Mouse (Mus musculus) intestine, embryonic 14.5 days (tissue): ENCODE measurements around the gene G0s2. TPM values are rescaled to one million over a fixed set of nuclear protein-coding genes. Genes with fewer than 3 reads are reported as not detected.
A peak's percentile ranks its signal among the peaks of the same experiment; 100 is the strongest.

ENCODE experiments used
- ATAC-seq: fragments of 200-750 bp; cut with Nextera tagmentation; replicated peaks from 2 replicates; pipeline ENCODE4 v1.8.0; 2017; ENCODE audit warnings: low read depth, moderate number of reproducible peaks, moderate TSS enrichment, moderate library complexity; ENCODE audit not compliant: low FRiP score, low TSS enrichment
- DNase-seq: peaks from one replicate; pipeline ENCODE4 v3.0.0-alpha.2; 2018; ENCODE audit warnings: low spot score
- H3K27ac ChIP-seq: fragments of 300-500 bp; sonication (generic); 2 replicates; pipeline ENCODE4 v1.5.1; 2014; ENCODE audit warnings: low read depth, mild to moderate bottlenecking, control low read depth
- H3K27me3 ChIP-seq: fragments of 300-500 bp; sonication (generic); replicated peaks from 2 replicates; pipeline ENCODE4 v1.6.1; 2014; ENCODE audit warnings: low read length, control low read depth; ENCODE audit not compliant: control insufficient read depth, insufficient read depth
- H3K36me3 ChIP-seq: fragments of 300-500 bp; sonication (generic); 2 replicates; pipeline ENCODE4 v1.6.1; 2014; ENCODE audit warnings: low read length, control low read depth; ENCODE audit not compliant: control insufficient read depth, insufficient read depth
- H3K4me1 ChIP-seq: fragments of 300-500 bp; sonication (generic); replicated peaks from 2 replicates; pipeline ENCODE4 v1.6.1; 2014; ENCODE audit warnings: low read length, control low read depth, mixed read lengths; ENCODE audit not compliant: control insufficient read depth, insufficient read depth
- H3K4me2 ChIP-seq: fragments of 300-500 bp; sonication (generic); 2 replicates; pipeline ENCODE4 v1.6.1; 2014; ENCODE audit warnings: low read length
- H3K4me3 ChIP-seq: fragments of 300-500 bp; sonication (generic); 2 replicates; pipeline ENCODE4 v1.5.1; 2014; ENCODE audit warnings: low read depth, low read length, control low read depth, mixed read lengths
- H3K9ac ChIP-seq: fragments of 300-500 bp; sonication (generic); 2 replicates; pipeline ENCODE4 v1.6.1; 2014; ENCODE audit warnings: mild to moderate bottlenecking, low read length
- H3K9me3 ChIP-seq: fragments of 300-500 bp; sonication (generic); 2 replicates; pipeline ENCODE4 v1.6.1; 2016; ENCODE audit warnings: low read length, control low read depth; ENCODE audit not compliant: control insufficient read depth
- whole genome bisulfite sequencing: fragments of 180-500 bp; shearing (Covaris S2); extraction: QIAGEN DNeasy Blood & Tissue Kit; methylation state at CpG from one replicate; pipeline ENCODE4 v1.1.7; 2014; 5-methylcytosine and 5-hydroxymethylcytosine counted together
- polyA plus RNA-seq: library from polyadenylated mRNA; unstranded; fragments of >200 nt; fragmentation: Nextera tagmentation; extraction: Ambion mirVana; gene quantifications from 2 replicates; pipeline ENCODE4 v1.2.1, GENCODE M21; 2014

G0s2 gene
- polyA plus RNA-seq, 1 experiment from 2014 or later: 24.3 TPM

DNA sequence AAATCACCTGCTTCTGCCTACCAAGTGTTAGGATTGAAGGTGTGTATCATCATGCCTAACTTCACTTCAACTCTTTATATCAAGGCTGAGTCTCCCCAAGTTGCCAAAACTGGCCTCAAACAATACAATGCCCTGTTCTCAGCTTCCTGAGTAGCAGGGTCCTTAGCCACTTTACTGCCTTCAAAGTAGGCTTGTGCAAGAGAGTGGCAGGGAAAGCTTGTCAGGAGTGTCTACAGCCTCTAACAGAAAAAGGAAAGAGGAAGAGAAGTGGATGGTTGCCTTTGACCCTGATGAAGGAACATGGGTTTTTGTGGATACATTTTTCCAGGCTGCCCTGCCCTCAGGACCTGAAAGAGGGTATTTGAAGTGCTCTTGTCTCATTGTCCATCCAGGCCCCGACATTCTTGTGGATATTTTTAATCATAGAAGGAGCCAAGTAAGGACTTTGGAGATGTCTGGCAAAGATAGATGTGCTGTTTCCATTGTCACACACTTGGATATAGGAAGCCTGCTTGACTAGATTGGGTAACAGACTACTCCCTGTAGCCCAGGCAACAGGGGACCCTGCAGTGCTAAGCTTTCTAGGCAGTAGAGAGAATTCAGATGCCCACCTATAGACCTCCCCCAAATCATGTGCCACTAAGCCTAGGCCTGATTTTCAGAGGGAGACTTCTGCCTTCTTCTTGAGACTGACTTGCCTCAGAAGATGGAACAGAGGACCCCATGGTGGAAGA is 36.9 kb upstream of the G0s2 start:
- H3K4me3 ChIP-seq: no peak overlapping the region
- no peaks in the 10 kb centered on the region for H3K27me3 ChIP-seq
- H3K27ac ChIP-seq: no peak overlapping the region
- 73% methylated on average over 1 of the region's 1 CpGs for WGBS
- ATAC-seq (no peak), DNase-seq (no peak)
- no peaks in the 10 kb centered on the region; the same call in 1 of the 2 replicates for H3K4me1 ChIP-seq
- no peaks in the 10 kb centered on the region for H3K9me3 ChIP-seq
- no peak overlapping the region for H3K4me2 ChIP-seq
- no peak overlapping the region for H3K9ac ChIP-seq
- no peaks in the 10 kb centered on the region for H3K36me3 ChIP-seq

GRCm38 (mm10) chr1:193306832-193307231 is 33.8 kb upstream of the G0s2 start:
- no peaks in the 10 kb centered on the region for H3K36me3 ChIP-seq
- no peak overlapping the region for H3K9ac ChIP-seq
- H3K9me3 ChIP-seq: no peaks in the 10 kb centered on the region
- no peak overlapping the region for H3K27ac ChIP-seq
- WGBS: 88% methylated on average over 2 of the region's 2 CpGs
- H3K4me1 ChIP-seq: peaks cover 6% of the 10 kb centered on the region; the same call in 1 of the 2 replicates
- DNase-seq (no peak), ATAC-seq (no peak)
- H3K4me2 ChIP-seq: no peak overlapping the region
- no peaks in the 10 kb centered on the region for H3K27me3 ChIP-seq
- H3K4me3 ChIP-seq: no peak overlapping the region

DNA sequence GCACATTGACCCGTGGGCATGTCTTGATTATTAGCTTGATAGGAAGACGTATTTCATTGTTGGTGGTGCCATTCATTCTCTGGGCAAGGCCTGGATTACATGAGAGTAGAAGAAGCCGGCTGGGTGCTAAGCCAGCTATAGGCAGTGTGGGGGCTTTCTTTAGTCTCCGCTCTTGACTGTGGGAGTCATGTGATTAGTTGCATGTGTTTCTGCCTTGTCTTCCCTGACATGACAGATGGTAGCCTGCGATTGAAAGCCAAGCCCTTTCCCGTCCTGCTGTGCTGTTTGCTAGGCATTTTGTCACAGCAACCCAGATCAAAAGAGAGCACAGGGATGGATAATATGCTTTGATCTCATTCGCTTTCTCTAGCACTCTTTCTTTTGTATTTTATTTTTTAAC is 32.4 kb upstream of the G0s2 start:
- no peak overlapping the region for H3K9ac ChIP-seq
- H3K4me1 ChIP-seq: peaks cover 11% of the 10 kb centered on the region; the same call in 1 of the 2 replicates
- no peak overlapping the region for H3K4me2 ChIP-seq
- H3K27me3 ChIP-seq: no peaks in the 10 kb centered on the region
- H3K4me3 ChIP-seq: no peak overlapping the region
- ATAC-seq (no peak), DNase-seq (no peak)
- H3K27ac ChIP-seq: no peak overlapping the region
- no peaks in the 10 kb centered on the region for H3K36me3 ChIP-seq
- 43% methylated on average over 7 of the region's 7 CpGs for WGBS
- H3K9me3 ChIP-seq: no peaks in the 10 kb centered on the region

DNA sequence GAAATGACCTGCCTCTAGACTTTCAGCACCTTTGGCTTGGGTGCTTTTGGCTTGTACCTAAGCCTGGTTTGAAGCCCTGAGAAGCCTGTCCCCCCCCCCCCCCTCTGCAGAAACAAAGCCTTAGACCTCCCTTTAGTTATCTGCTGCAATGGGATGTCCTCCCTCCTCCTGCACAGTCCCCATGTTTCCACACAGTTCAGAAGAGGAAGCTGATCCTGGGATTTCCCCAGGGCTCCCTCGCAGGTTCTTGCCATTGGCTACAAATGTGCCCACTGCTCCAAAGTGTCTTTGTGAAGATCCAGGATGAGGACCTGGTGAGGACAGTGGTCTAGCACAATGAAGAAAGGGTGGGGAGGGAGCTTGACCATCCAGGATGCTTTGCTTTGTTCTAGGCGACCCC is 30.1 kb upstream of the G0s2 start:
- ATAC-seq (no peak), DNase-seq (no peak)
- 64% methylated on average over 2 of the region's 2 CpGs for WGBS
- Histone ChIP-seq H3K9me3 (no peaks in the 10 kb centered on the region), H3K4me1 (peaks cover 11% of the 10 kb centered on the region; the same call in 1 of the 2 replicates), H3K4me3 (no peak overlapping the region), H3K4me2 (no peak overlapping the region), H3K27ac (no peak overlapping the region), H3K36me3 (no peaks in the 10 kb centered on the region), H3K27me3 (no peaks in the 10 kb centered on the region), H3K9ac (no peak overlapping the region)

DNA sequence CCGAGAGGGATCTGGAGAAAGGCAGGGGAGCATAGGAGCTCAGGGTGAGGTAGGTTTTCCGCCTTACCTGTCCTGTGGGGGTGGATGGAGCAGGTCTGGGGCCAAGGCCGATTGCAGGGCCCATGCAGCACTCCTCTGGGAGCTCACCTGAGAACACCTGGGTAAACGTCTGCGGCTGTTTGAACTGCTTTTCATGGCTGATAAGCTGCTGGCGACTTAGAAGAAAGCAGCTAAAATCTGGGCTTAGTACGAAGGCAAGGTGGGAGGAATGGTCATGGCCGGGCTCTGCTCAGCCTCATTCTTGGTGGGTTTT is 29.0 kb upstream of the G0s2 start:
- no peak overlapping the region for H3K9ac ChIP-seq
- 46% methylated on average over 8 of the region's 8 CpGs for WGBS
- DNase-seq (no peak), ATAC-seq (peak; percentile 79; the same call in 1 of the 2 replicates)
- H3K36me3 ChIP-seq: no peaks in the 10 kb centered on the region
- H3K4me3 ChIP-seq: no peak overlapping the region
- no peaks in the 10 kb centered on the region for H3K27me3 ChIP-seq
- H3K4me1 ChIP-seq: peaks cover 11% of the 10 kb centered on the region; the same call in 1 of the 2 replicates
- H3K4me2 ChIP-seq: peak overlapping the region; percentile 33
- no peaks in the 10 kb centered on the region for H3K9me3 ChIP-seq
- H3K27ac ChIP-seq: no peak overlapping the region

- H3K4me1 ChIP-seq: peaks cover 11% of the 10 kb centered on the region; the same call in 1 of the 2 replicates
- DNase-seq (peak; percentile 67), ATAC-seq (peak; percentile 91)
- WGBS: 54% methylated on average over 6 of the region's 6 CpGs
- peak overlapping the region; percentile 33 for H3K4me2 ChIP-seq
- H3K4me3 ChIP-seq: no peak overlapping the region
- no peaks in the 10 kb centered on the region for H3K36me3 ChIP-seq
- H3K27me3 ChIP-seq: no peaks in the 10 kb centered on the region
- H3K27ac ChIP-seq: no peak overlapping the region
- no peak overlapping the region for H3K9ac ChIP-seq
- H3K9me3 ChIP-seq: no peaks in the 10 kb centered on the region
Measured at GRCm38 (mm10) chr1:193301216-193302092, 28.4 kb upstream of the G0s2 start.

GRCm38 (mm10) chr1:193299995-193300394 is 27.0 kb upstream of the G0s2 start:
- Histone ChIP-seq H3K27ac (no peak overlapping the region), H3K27me3 (no peaks in the 10 kb centered on the region), H3K9ac (no peak overlapping the region), H3K4me2 (no peak overlapping the region), H3K4me3 (no peak overlapping the region), H3K4me1 (peaks cover 11% of the 10 kb centered on the region; the same call in 1 of the 2 replicates), H3K36me3 (no peaks in the 10 kb centered on the region), H3K9me3 (no peaks in the 10 kb centered on the region)
- 67% methylated on average over 1 of the region's 1 CpGs for WGBS
- ATAC-seq: no peak
- DNase-seq: no peak

GRCm38 (mm10) chr1:193298141-193298765 is 25.2 kb upstream of the G0s2 start:
- no peak for DNase-seq
- Histone ChIP-seq H3K27me3 (no peaks in the 10 kb centered on the region), H3K4me1 (peaks cover 11% of the 10 kb centered on the region; the same call in 1 of the 2 replicates), H3K9me3 (no peaks in the 10 kb centered on the region), H3K9ac (no peak overlapping the region), H3K4me3 (no peak overlapping the region), H3K4me2 (no peak overlapping the region), H3K27ac (no peak overlapping the region), H3K36me3 (no peaks in the 10 kb centered on the region)
- no peak for ATAC-seq
- 85% methylated on average over 3 of the region's 3 CpGs for WGBS
